Mouse (Mus musculus) left cerebral cortex, adult 2 months (tissue): ENCODE measurements around the gene Clec2h. TPM values are rescaled to one million over a fixed set of nuclear protein-coding genes. Genes with fewer than 3 reads are reported as not detected.
"Not testable (repeated sequence)": the region's sequence is repeated elsewhere in the genome, so short reads cannot be mapped to it uniquely, and the experiment has no call there.

ENCODE experiments used
- DNase-seq, 2 experiments: peaks; one replicate each; pipeline ENCODE4 v3.0.0; 2021 to 2022; ENCODE audit warnings: low spot score in 2 of 2, mixed read lengths in 1 of 2; ENCODE audit errors: extremely low spot score in 1 of 2
- H3K27ac ChIP-seq: fragments of 200-600 bp; 2 replicates; pipeline ENCODE4 v1.8.1; 2022
- H3K4me3 ChIP-seq: fragments of 200-600 bp; 2 replicates; pipeline ENCODE4 v1.8.1; 2022
- CTCF ChIP-seq: fragments of 200-600 bp; IDR thresholded peaks from 2 replicates; pipeline ENCODE4 v1.8.1; 2022; ENCODE audit warnings: antibody characterized with exemption, mild to moderate bottlenecking, moderate library complexity
- intact Hi-C: fragments of 180-260 bp; cut with DNase I; formaldehyde crosslinking; loops from one replicate; pipeline ENCODE4 v1.15.1; 2025
- total RNA-seq, 2 experiments: library from RNA; stranded (reverse); gene quantifications; 2 replicates each; pipeline ENCODE4 v1.2.3; 2021

Gene Clec2h
- total RNA-seq, 2 experiments from 2014 or later = 0.42 TPM; not detected in 1

GRCm38 (mm10) chr6:128649681-128650080, 12.5 kb upstream of the Clec2h start:
- H3K4me3 ChIP-seq = no peak overlapping the region
- no peak for DNase-seq
- TF ChIP-seq CTCF = no peak
- no peak overlapping the region for H3K27ac ChIP-seq
- intact Hi-C loops = no loop called here

- H3K4me3 ChIP-seq = no peak overlapping the region
- H3K27ac ChIP-seq = no peak overlapping the region
- TF ChIP-seq CTCF = no peak
- no peak for DNase-seq
- intact Hi-C loops = no loop called here
Observed at GRCm38 (mm10) chr6:128650187-128650586, 12.0 kb upstream of the Clec2h start.

GRCm38 (mm10) chr6:128650827-128651226, 11.4 kb upstream of the Clec2h start:
- DNase-seq, H3K4me3 ChIP-seq, H3K27ac ChIP-seq, intact Hi-C loops: not testable (repeated sequence)

GRCm38 (mm10) chr6:128652938-128653337, 9.2 kb upstream of the Clec2h start:
- no peak overlapping the region for H3K27ac ChIP-seq
- DNase-seq = no peak
- no peak for TF ChIP-seq CTCF
- intact Hi-C loops = no loop called here
- no peak overlapping the region for H3K4me3 ChIP-seq

- H3K4me3 ChIP-seq = no peak overlapping the region
- TF ChIP-seq CTCF = no peak
- DNase-seq = no peak
- no peak overlapping the region for H3K27ac ChIP-seq
- intact Hi-C loops = no loop called here
Observed at GRCm38 (mm10) chr6:128661249-128661648, 936 bp upstream of the Clec2h start.

- no peak for DNase-seq
- no peak for TF ChIP-seq CTCF
- Histone ChIP-seq H3K27ac (no peak overlapping the region), H3K4me3 (no peak overlapping the region)
- intact Hi-C loops = no loop called here
Observed at GRCm38 (mm10) chr6:128669936-128670335, 7.8 kb downstream of the Clec2h start.

- no peak for TF ChIP-seq CTCF
- no peak for DNase-seq
- Histone ChIP-seq H3K27ac (no peak overlapping the region), H3K4me3 (no peak overlapping the region)
- intact Hi-C loops = no loop called here
Observed at GRCm38 (mm10) chr6:128679574-128679973, 17.4 kb downstream of the Clec2h start.

GRCm38 (mm10) chr6:128701691-128702090, 39.5 kb downstream of the Clec2h start:
- no peak for DNase-seq
- intact Hi-C loops = no loop called here
- no peak overlapping the region for H3K4me3 ChIP-seq
- H3K27ac ChIP-seq = no peak overlapping the region
- no peak for TF ChIP-seq CTCF

- no peak within 1 kb of the TSS for H3K27ac ChIP-seq
- intact Hi-C loops = no loop called here
- H3K4me3 ChIP-seq = no peak within 1 kb of the TSS
- no peak for DNase-seq
- TF ChIP-seq CTCF = no peak
Observed at GRCm38 (mm10) chr6:128722959-128723358, 60.8 kb downstream of the Clec2h start, which contains the start of gene Klrb1. Gene Klrb1, minus strand, starts transcription at chr6:128723059.

Other genes starting within 250 kb of the Clec2h start
- gene Itfg2, start 237.5 kb upstream of the Clec2h start, total RNA-seq = 10 to 100 TPM; 34.8 to 36.0 TPM
- gene Fkbp4, start 223.7 kb upstream of the Clec2h start, total RNA-seq = 100 to 1,000 TPM; 118 TPM
- not detected for gene Pzp, start 135.7 kb upstream of the Clec2h start, total RNA-seq
- 10 to 100 TPM; 13.7 to 14.6 TPM for gene A2ml1, start 80.8 kb upstream of the Clec2h start, total RNA-seq
- gene Klrb1a, start 38.9 kb upstream of the Clec2h start, total RNA-seq = not detected
- not detected for gene Klrb1, start 60.7 kb downstream of the Clec2h start, total RNA-seq
- gene Klrb1c, start 126.8 kb downstream of the Clec2h start, total RNA-seq = not detected
- gene Gm44511, start 163.9 kb downstream of the Clec2h start, total RNA-seq = not detected
- gene Klrb1b, start 163.9 kb downstream of the Clec2h start, total RNA-seq = not detected
- gene Clec2i, start 225.2 kb downstream of the Clec2h start, total RNA-seq = not detected
- gene BC035044, start 228.7 kb downstream of the Clec2h start, total RNA-seq = 1 to 10 TPM in 1 of 2 experiments, under 1 TPM in 1; 0.94 to 1.5 TPM